Mouse (Mus musculus) bone marrow, adult 2 months (tissue): ENCODE data around the gene Vps35.

Experiments
- CTCF ChIP-seq: fragments of 200-500 bp; IDR thresholded peaks from 2 replicates; pipeline ENCODE4 v1.5.1; 2011; ENCODE audit warnings: low read length, control low read depth; ENCODE audit not compliant: control insufficient read depth, insufficient read depth
- POLR2A ChIP-seq: fragments of 200-500 bp; IDR thresholded peaks from 2 replicates; pipeline ENCODE4 v1.6.1; 2011; ENCODE audit warnings: low read depth, mild to moderate bottlenecking, control low read depth, low read length, borderline replicate concordance; ENCODE audit not compliant: control insufficient read depth

DNA sequence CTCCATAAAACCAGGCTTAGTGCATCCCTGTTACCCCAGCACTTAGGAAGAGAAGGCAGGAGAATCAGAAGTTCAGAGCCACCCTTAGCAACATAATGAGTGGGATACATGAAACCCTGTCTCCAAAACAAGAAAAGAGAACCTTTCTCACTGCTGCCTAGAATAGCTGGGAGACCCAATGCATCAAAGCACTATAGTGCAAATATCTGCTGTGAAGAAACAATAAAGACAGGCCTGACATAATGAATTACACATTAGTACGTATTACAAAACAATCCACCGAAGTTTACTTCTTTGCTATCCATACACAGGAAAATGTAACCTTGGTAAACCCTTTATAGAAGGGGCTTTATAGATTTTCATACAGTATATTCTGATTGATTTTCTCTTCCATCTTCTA lies 9.0 kb upstream of the Vps35 start:
- no peak for TF ChIP-seq CTCF
- no peak for TF ChIP-seq POLR2A
